Mouse (Mus musculus): ENCODE measurements around the gene Fhit. TPM values are rescaled to one million over a fixed set of nuclear protein-coding genes. Genes with fewer than 3 reads are reported as not detected.
"Not testable (repeated sequence)": the region's sequence is repeated elsewhere in the genome, so short reads cannot be mapped to it uniquely, and the experiment has no call there.

The Fhit gene
- polyA plus RNA-seq, 1 experiment, result not detected

DNA sequence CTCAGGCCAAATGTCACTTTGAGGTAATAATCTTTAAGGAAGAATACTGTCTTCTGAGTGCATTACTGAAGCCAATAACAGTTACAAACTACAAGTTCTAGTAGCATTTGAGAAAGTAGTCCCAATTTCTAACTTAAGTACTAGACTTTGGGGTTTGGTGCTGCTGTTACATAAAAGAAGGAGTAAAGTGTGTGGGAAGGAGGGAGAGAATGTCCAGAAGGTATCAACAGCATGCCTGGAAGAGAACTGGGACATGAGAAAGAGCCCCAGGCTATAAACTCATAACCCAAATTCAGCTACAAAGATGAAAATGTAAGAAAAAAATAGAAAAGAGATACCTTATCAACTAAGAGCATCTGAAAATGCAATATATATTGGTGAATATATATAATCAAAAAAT is 101.6 kb downstream of the Fhit start:
- TF ChIP-seq CTCF (IDR thresholded peaks at IDR 0.05; ENCODE audit: control insufficient read depth, insufficient read depth, low read length) (no peak), POLR2A (IDR thresholded peaks at IDR 0.05; ENCODE audit: borderline replicate concordance, control insufficient read depth, low read depth, low read length) (no peak)
- no peaks in the 10 kb centered on the region for H3K4me1 ChIP-seq (ENCODE audit: control insufficient read depth, insufficient read depth, low read length)
- H3K4me3 ChIP-seq (replicated peaks; ENCODE audit: control insufficient read depth, low read depth, low read length), result no peak overlapping the region
- no peak overlapping the region for H3K27ac ChIP-seq (ENCODE audit: control insufficient read depth, insufficient read depth, low read depth, low read length, poor library complexity)

DNA sequence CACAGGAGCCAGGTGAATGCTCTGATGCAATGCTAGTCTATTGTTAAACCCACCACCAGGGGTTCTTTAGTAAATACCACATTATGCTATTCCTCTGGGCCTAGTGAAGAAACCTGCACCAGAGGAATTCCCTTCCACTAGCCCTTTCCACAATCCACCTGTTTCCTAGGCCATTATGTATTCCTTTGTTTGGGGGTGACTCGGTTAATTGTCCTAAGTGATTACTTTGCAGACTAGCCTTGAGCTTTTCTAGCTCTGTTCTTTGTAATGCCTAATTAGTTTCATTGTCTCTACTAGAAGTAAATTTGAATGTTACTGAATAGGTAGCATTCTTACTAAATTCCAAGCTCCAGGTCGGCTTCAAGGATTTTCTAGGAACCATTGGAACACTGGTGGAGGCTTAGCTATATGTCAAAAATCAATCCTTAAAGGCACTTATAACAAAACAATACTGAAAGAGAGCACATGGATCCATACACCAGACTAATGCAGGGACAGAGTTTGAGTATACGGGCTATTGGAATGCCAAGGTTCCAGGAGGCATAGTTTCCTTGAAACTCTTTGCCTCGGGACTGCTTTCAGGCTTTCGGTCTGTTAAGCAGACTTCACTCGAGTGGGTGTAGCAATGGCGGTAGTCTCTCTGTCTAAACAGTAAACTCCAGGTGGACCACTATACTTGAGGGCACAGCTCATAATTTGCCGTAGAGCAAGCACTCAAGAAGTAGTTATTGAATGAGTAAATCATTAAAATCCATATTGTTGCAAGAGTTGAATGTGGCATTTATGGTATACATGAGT is 122.1 kb downstream of the Fhit start:
- WGBS, result 75% methylated on average over 8 of the region's 8 CpGs
- not testable (repeated sequence) for H3K27ac ChIP-seq (ENCODE audit: control insufficient read depth, insufficient read depth, low read depth, low read length, poor library complexity); H3K4me1 ChIP-seq (ENCODE audit: control insufficient read depth, insufficient read depth, low read length); H3K4me3 ChIP-seq (replicated peaks; ENCODE audit: control insufficient read depth, low read depth, low read length)

DNA sequence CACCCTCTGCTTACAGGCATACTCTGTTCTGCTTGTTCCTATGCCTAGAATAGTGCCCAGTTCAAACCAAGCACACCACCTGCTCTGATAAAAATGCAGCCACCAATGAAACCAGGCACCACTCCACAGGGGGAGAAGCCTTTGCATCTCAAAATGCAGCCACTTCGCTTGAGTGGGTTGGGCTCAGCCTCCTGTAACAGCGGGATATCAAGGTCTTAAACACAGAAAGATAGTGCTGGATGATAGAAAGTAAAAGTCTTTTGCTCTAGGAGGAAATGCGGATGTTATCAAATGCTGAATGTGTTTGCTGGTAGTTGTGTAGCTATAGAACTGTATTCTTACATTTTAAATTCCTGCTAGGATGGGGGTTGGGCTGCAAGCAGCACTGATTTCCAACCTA is 140.4 kb downstream of the Fhit start:
- 55% methylated on average over 3 of the region's 3 CpGs for WGBS
- Histone ChIP-seq H3K27ac (ENCODE audit: control insufficient read depth, insufficient read depth, low read depth, low read length, poor library complexity) (no peak overlapping the region), H3K4me1 (ENCODE audit: control insufficient read depth, insufficient read depth, low read length) (no peaks in the 10 kb centered on the region), H3K4me3 (replicated peaks; ENCODE audit: control insufficient read depth, low read depth, low read length) (no peak overlapping the region)
- TF ChIP-seq CTCF (IDR thresholded peaks at IDR 0.05; ENCODE audit: control insufficient read depth, insufficient read depth, low read length) (no peak), POLR2A (IDR thresholded peaks at IDR 0.05; ENCODE audit: borderline replicate concordance, control insufficient read depth, low read depth, low read length) (no peak)

DNA sequence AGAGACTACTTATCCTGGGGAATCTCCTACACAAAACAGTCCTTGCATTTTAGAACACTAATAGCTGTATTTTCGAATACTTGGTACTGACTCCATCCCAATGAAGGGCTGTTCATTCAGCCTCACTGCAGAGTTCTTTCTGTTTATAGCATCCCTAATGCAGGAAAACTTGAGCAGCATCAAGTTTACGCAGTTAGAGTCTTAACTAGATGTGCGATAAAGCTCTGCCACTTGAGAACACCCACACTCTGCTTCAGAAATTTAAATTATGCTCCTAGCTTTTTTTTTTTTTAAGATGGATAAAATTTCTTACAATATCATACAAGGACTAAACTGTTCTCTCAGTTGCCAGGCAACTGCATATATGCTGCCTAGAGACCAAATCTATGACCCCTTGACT is 183.2 kb downstream of the Fhit start:
- Histone ChIP-seq H3K4me1 (ENCODE audit: control insufficient read depth, insufficient read depth, low read length) (no peaks in the 10 kb centered on the region), H3K27ac (ENCODE audit: control insufficient read depth, insufficient read depth, low read depth, low read length, poor library complexity) (no peak overlapping the region), H3K4me3 (replicated peaks; ENCODE audit: control insufficient read depth, low read depth, low read length) (no peak overlapping the region)
- TF ChIP-seq POLR2A (IDR thresholded peaks at IDR 0.05; ENCODE audit: borderline replicate concordance, control insufficient read depth, low read depth, low read length), result no peak
- TF ChIP-seq CTCF (IDR thresholded peaks at IDR 0.05; ENCODE audit: control insufficient read depth, insufficient read depth, low read length), result no peak
- WGBS, result 73% methylated on average over 3 of the region's 3 CpGs

DNA sequence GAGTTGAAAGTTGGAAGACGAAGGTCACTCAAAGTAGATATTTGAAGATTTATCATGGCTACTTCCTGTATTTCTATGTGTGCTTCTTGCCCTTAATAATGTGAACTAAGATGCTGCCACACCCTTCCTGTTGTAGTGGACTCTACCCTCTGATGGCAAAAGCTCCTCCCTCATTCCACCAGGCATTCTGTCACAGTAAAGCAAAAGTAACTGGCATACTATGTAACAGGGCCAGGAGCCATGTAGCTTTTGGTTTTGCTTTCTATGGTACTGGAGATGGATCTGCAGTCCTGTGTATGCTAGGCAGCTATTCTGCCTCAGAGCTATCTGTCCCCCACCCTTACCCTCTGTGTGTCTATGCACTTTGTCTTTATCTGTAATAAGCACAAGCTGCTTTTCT is 220.2 kb downstream of the Fhit start:
- H3K27ac ChIP-seq (ENCODE audit: control insufficient read depth, insufficient read depth, low read depth, low read length, poor library complexity), result no peak overlapping the region
- H3K4me3 ChIP-seq (replicated peaks; ENCODE audit: control insufficient read depth, low read depth, low read length), result no peak overlapping the region
- 73% methylated on average over 1 of the region's 1 CpGs for WGBS
- no peaks in the 10 kb centered on the region for H3K4me1 ChIP-seq (ENCODE audit: control insufficient read depth, insufficient read depth, low read length)
- TF ChIP-seq CTCF (IDR thresholded peaks at IDR 0.05; ENCODE audit: control insufficient read depth, insufficient read depth, low read length) (no peak), POLR2A (IDR thresholded peaks at IDR 0.05; ENCODE audit: borderline replicate concordance, control insufficient read depth, low read depth, low read length) (no peak)

DNA sequence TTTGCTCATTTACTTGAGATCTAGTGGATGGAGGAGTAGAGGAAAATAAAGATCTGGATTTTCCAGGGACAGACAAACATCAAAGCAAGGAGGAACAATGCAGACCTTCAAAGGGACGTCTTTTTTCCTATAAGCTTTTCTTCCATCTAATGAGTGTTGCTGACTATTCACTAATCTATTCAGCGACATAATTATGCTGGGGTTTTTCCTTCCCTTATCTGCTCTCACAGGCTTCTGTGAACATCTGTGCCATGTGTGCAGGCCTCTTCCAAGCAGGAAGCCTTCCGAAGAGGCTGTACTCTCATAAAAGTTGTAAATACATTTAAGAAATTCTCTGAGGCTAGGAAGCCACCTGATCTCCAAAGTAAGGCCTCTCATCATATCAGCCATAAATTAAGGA is 228.2 kb downstream of the Fhit start:
- TF ChIP-seq POLR2A (IDR thresholded peaks at IDR 0.05; ENCODE audit: borderline replicate concordance, control insufficient read depth, low read depth, low read length) (no peak), CTCF (IDR thresholded peaks at IDR 0.05; ENCODE audit: control insufficient read depth, insufficient read depth, low read length) (no peak)
- no peak overlapping the region for H3K4me3 ChIP-seq (replicated peaks; ENCODE audit: control insufficient read depth, low read depth, low read length)
- 55% methylated on average over 3 of the region's 3 CpGs for WGBS
- H3K27ac ChIP-seq (ENCODE audit: control insufficient read depth, insufficient read depth, low read depth, low read length, poor library complexity), result no peak overlapping the region
- no peaks in the 10 kb centered on the region for H3K4me1 ChIP-seq (ENCODE audit: control insufficient read depth, insufficient read depth, low read length)

DNA sequence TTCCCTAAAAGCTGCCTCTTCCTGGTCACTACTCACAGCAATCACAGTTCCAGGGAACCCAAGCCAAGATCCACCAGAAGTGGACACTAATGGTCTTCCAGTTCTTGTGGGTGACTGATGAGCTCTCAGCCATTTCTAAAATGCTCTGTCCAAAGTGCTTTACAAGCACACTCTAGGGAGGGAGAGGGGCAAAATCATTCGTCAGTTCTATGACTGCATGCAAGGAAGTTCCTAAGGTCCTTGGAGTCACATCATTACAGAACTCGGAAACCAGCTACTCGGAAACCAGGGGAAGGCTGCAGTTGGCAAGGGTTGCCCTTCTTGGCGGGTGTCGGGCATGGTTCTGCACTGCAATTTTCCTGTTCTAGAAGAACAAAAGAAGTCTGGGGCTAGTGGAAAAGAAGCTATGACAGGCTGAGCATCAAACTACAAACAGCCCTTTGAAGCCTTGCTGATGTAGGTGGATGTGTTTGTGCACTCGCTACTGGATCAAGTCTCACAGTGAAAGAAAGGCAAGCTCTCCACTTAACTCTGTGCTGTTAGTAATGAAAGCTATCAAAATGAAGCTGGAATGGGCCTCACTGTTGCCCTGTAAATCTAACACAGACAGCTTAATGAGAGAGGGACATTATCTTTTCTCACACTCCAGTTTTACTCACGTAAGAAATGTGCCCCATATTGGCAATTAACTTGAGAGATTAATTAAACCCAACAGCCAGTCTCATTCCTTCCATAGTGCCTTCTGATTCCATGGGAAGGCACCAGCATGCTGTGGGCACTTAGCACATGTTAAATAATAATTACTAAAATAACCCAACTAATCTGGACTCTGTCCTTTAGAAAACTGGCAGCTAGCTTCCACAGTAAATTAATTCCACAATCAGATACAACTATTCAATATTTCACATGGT is 243.7 kb downstream of the Fhit start:
- TF ChIP-seq CTCF (IDR thresholded peaks at IDR 0.05; ENCODE audit: control insufficient read depth, insufficient read depth, low read length) (no peak), POLR2A (IDR thresholded peaks at IDR 0.05; ENCODE audit: borderline replicate concordance, control insufficient read depth, low read depth, low read length) (no peak)
- Histone ChIP-seq H3K4me3 (replicated peaks; ENCODE audit: control insufficient read depth, low read depth, low read length) (no peak overlapping the region), H3K4me1 (ENCODE audit: control insufficient read depth, insufficient read depth, low read length) (no peaks in the 10 kb centered on the region), H3K27ac (ENCODE audit: control insufficient read depth, insufficient read depth, low read depth, low read length, poor library complexity) (no peak overlapping the region)
- WGBS, result 74% methylated on average over 7 of the region's 7 CpGs

DNA sequence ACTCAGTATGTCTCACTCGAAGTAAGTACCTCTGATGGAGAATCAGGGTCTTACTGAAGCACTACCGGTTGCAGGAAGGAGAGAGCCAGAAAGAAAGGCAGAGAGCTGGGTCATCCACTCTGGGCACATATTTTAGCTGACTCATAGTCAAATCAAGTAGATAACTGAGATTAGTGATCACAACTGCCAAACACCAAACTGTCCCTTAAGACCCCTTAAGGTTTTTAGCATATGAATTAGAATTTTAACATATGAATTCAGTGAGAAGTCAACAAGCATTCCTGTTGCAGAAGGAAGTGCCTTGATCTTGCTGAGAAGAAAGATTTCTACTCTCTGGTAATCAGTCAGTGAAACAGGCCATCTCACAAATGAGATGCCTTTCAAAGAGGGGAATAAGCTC is 253.8 kb downstream of the Fhit start:
- TF ChIP-seq POLR2A (IDR thresholded peaks at IDR 0.05; ENCODE audit: borderline replicate concordance, control insufficient read depth, low read depth, low read length), result no peak
- TF ChIP-seq CTCF (IDR thresholded peaks at IDR 0.05; ENCODE audit: control insufficient read depth, insufficient read depth, low read length), result no peak
- Histone ChIP-seq H3K27ac (ENCODE audit: control insufficient read depth, insufficient read depth, low read depth, low read length, poor library complexity) (no peak overlapping the region), H3K4me3 (replicated peaks; ENCODE audit: control insufficient read depth, low read depth, low read length) (no peak overlapping the region), H3K4me1 (ENCODE audit: control insufficient read depth, insufficient read depth, low read length) (no peaks in the 10 kb centered on the region)
- WGBS, result 60% methylated on average over 2 of the region's 2 CpGs

All from bone marrow, adult 2 months (tissue).